ENCODE assay signal across 15 mouse cellular contexts in genomic region chr11:59412999-59413863, GRCm38 (mm10). TPM values are rescaled to one million over a fixed set of nuclear protein-coding genes. Genes with fewer than 3 reads are reported as not detected.
DNase-seq lines count a peak whose midpoint lies in the region; ATAC-seq lines count a peak whose summit lies in the region.
"Had no signal": no experiment of that assay in that cellular context is flagged by ENCODE, and none has a peak within 500 bp of the region (broad histone marks: within the 10 kb centered on the region; RNA-seq: fewer than 3 reads in every experiment).

No protein-coding gene starts in this region.

- H3K4me2 ChIP-seq in heart, embryonic 12.5 days = no peak overlapping the region
- H3K4me2 ChIP-seq in embryonic facial prominence, embryonic 12.5 days (replicated peaks) = no peak overlapping the region

- intact Hi-C loops in heart, postnatal 36 days (cut with DNase I) = no loop called here
- intact Hi-C loops in left cerebral cortex, postnatal 25 days (cut with DNase I) = no loop called here
- intact Hi-C loops in left cerebral cortex, postnatal 4 days (cut with DNase I) = no loop called here

- no peak overlapping the region for H3K4me3 ChIP-seq in heart, embryonic 12.5 days
- H3K4me3 ChIP-seq in embryonic facial prominence, embryonic 12.5 days = no peak overlapping the region

- H3K9ac ChIP-seq in heart, embryonic 12.5 days = no peak overlapping the region
- H3K9ac ChIP-seq in embryonic facial prominence, embryonic 12.5 days = no peak overlapping the region

- 69% methylated on average over 13 of the region's 13 CpGs for WGBS in heart, embryonic 12.5 days
- 71% methylated on average over 13 of the region's 13 CpGs for WGBS in embryonic facial prominence, embryonic 12.5 days

- no peak for DNase-seq in heart, postnatal 36 days
- peak; percentile 35 to 67 for DNase-seq in left cerebral cortex, postnatal 25 days (ENCODE audit: low spot score in 2 of 2)
- DNase-seq in left cerebral cortex, postnatal 4 days = no peak
- DNase-seq in right cerebral cortex, postnatal 36 days (ENCODE audit: low spot score in 2 of 2) = peak; percentile 18 to 26
- DNase-seq in spleen, postnatal 14 days (ENCODE audit: low spot score in 2 of 2) = no peak
- DNase-seq in adrenal gland, postnatal 4 days (ENCODE audit: low spot score in 2 of 2) = no peak
- DNase-seq: cerebellum, postnatal 14 days; gastrocnemius, postnatal 36 days; heart, postnatal 14 days; kidney, adult 11 months; layer of hippocampus, adult 9-11 months had no signal

- ATAC-seq in heart, embryonic 12.5 days (ENCODE audit: insufficient number of reproducible peaks, low FRiP score) = peak; percentile 34; the same call in 1 of the 2 replicates
- peak; percentile 39; the same call in 1 of the 2 replicates for ATAC-seq in embryonic facial prominence, embryonic 12.5 days (ENCODE audit: insufficient number of reproducible peaks, insufficient read depth, low FRiP score, low TSS enrichment)

- peaks cover 28% of the 10 kb centered on the region for H3K36me3 ChIP-seq in heart, embryonic 12.5 days
- peaks cover 37% of the 10 kb centered on the region for H3K36me3 ChIP-seq in embryonic facial prominence, embryonic 12.5 days

- no peaks in the 10 kb centered on the region for H3K9me3 ChIP-seq in heart, embryonic 12.5 days (replicated peaks)
- H3K9me3 ChIP-seq in embryonic facial prominence, embryonic 12.5 days = no peaks in the 10 kb centered on the region

- H3K27ac ChIP-seq in heart, embryonic 12.5 days (ENCODE audit: poor library complexity, severe bottlenecking) = no peak overlapping the region
- H3K27ac ChIP-seq in embryonic facial prominence, embryonic 12.5 days = peak overlapping the region; percentile 74
- H3K27ac ChIP-seq: macrophage had no signal

- peaks cover 28% of the 10 kb centered on the region for H3K4me1 ChIP-seq in heart, embryonic 12.5 days (replicated peaks)
- H3K4me1 ChIP-seq in embryonic facial prominence, embryonic 12.5 days = peaks cover 31% of the 10 kb centered on the region

- H3K27me3 ChIP-seq in heart, embryonic 12.5 days (replicated peaks) = no peaks in the 10 kb centered on the region
- H3K27me3 ChIP-seq in embryonic facial prominence, embryonic 12.5 days = no peaks in the 10 kb centered on the region

RNA-seq across cellular contexts. Expression of gene Jmjd4, which starts 36.6 kb away (rescaled TPM):
- polyA plus RNA-seq in heart, embryonic 12.5 days (2016; fragmentation: Nextera tagmentation; extraction: Ambion mirVana) = 11.7 and 13.1 TPM in 2 replicates
- total RNA-seq in heart, postnatal 36 days (2021) = 10 to 100 TPM; 10.8 TPM
- 10 to 100 TPM; 28.4 to 28.9 TPM for total RNA-seq in left cerebral cortex, postnatal 25 days (2021)
- 10 to 100 TPM; 27.4 to 29.6 TPM for total RNA-seq in left cerebral cortex, postnatal 4 days (2021)
- polyA plus RNA-seq in embryonic facial prominence, embryonic 12.5 days (2016; fragmentation: Nextera tagmentation; extraction: Ambion mirVana) = 18.8 and 19.3 TPM in 2 replicates
- total RNA-seq in adrenal gland, postnatal 4 days (2021) = 10 to 100 TPM; 11.4 to 12.1 TPM

RNA-seq across cellular contexts. Expression of gene Snap47, which starts 37.8 kb away (rescaled TPM):
- 107 and 108 TPM in 2 replicates for polyA plus RNA-seq in heart, embryonic 12.5 days (2016; fragmentation: Nextera tagmentation; extraction: Ambion mirVana)
- 10 to 100 TPM; 33.0 to 37.7 TPM for total RNA-seq in heart, postnatal 36 days (2021)
- total RNA-seq in left cerebral cortex, postnatal 25 days (2021) = 100 to 1,000 TPM; 384 to 420 TPM
- total RNA-seq in left cerebral cortex, postnatal 4 days (2021) = 100 to 1,000 TPM; 267 to 307 TPM
- polyA plus RNA-seq in embryonic facial prominence, embryonic 12.5 days (2016; fragmentation: Nextera tagmentation; extraction: Ambion mirVana) = 157 and 169 TPM in 2 replicates
- 10 to 100 TPM; 73.3 to 76.6 TPM for total RNA-seq in adrenal gland, postnatal 4 days (2021)

RNA-seq across cellular contexts. Expression of gene Prss38, which starts 37.8 kb away (rescaled TPM):
- not detected in 2 replicates for polyA plus RNA-seq in heart, embryonic 12.5 days (2016; fragmentation: Nextera tagmentation; extraction: Ambion mirVana)
- total RNA-seq in heart, postnatal 36 days (2021) = not detected
- not detected for total RNA-seq in left cerebral cortex, postnatal 25 days (2021)
- total RNA-seq in left cerebral cortex, postnatal 4 days (2021) = not detected
- polyA plus RNA-seq in embryonic facial prominence, embryonic 12.5 days (2016; fragmentation: Nextera tagmentation; extraction: Ambion mirVana) = not detected in 2 replicates
- total RNA-seq in adrenal gland, postnatal 4 days (2021) = not detected
- total RNA-seq: gastrocnemius, postnatal 36 days; heart, postnatal 14 days had no signal
- polyA plus RNA-seq: liver, embryonic 16.5 days had no signal

RNA-seq across cellular contexts. Expression of gene Zfp867, which starts 59.0 kb away (rescaled TPM):
- 5.2 and 6.2 TPM in 2 replicates for polyA plus RNA-seq in heart, embryonic 12.5 days (2016; fragmentation: Nextera tagmentation; extraction: Ambion mirVana)
- 1 to 10 TPM; 4.4 to 4.7 TPM for total RNA-seq in heart, postnatal 36 days (2021)
- 1 to 10 TPM; 3.3 to 3.7 TPM for total RNA-seq in left cerebral cortex, postnatal 25 days (2021)
- 1 to 10 TPM; 7.1 to 7.5 TPM for total RNA-seq in left cerebral cortex, postnatal 4 days (2021)
- polyA plus RNA-seq in embryonic facial prominence, embryonic 12.5 days (2016; fragmentation: Nextera tagmentation; extraction: Ambion mirVana) = 8.7 and 10.1 TPM in 2 replicates
- total RNA-seq in adrenal gland, postnatal 4 days (2021) = 10 to 100 TPM in 1 of 2 experiments, 1 to 10 TPM in 1; 9.7 to 10.1 TPM

Comparison
In these comparisons a context has a peak if more than half of its experiments do, and no peak if none do; other contexts are left out.
1. DNase-seq: peak in left cerebral cortex, postnatal 25 days (2 of 2) and right cerebral cortex, postnatal 36 days (2 of 2); none in heart, postnatal 36 days (0 of 2), left cerebral cortex, postnatal 4 days (single experiment), spleen, postnatal 14 days (0 of 2) and adrenal gland, postnatal 4 days (0 of 2).